Mouse (Mus musculus) cortical plate, adult 2 months (tissue): ENCODE results near the gene Begain. TPM values are rescaled to one million over a fixed set of nuclear protein-coding genes. Genes with fewer than 3 reads are reported as not detected.

ENCODE experiments used
- H3K27ac ChIP-seq: fragments of 200-500 bp; 2 replicates; pipeline ENCODE4 v1.5.1; 2012; ENCODE audit warnings: low read length, control low read depth, inconsistent platforms; ENCODE audit not compliant: insufficient read depth
- H3K4me1 ChIP-seq: fragments of 200-500 bp; 2 replicates; pipeline ENCODE4 v1.6.1; 2011; ENCODE audit warnings: low read length; ENCODE audit not compliant: control insufficient read depth, insufficient read depth
- H3K4me3 ChIP-seq: fragments of 200-500 bp; 2 replicates; pipeline ENCODE4 v1.5.1; 2011; ENCODE audit warnings: mild to moderate bottlenecking, low read length, control low read depth; ENCODE audit not compliant: insufficient read depth
- CTCF ChIP-seq: fragments of 200-500 bp; IDR thresholded peaks from 2 replicates; pipeline ENCODE4 v1.5.1; 2011; ENCODE audit warnings: mild to moderate bottlenecking, control low read depth, low read length; ENCODE audit not compliant: insufficient read depth; ENCODE audit errors: extremely low read depth
- POLR2A ChIP-seq: fragments of 200-500 bp; IDR thresholded peaks from 2 replicates; pipeline ENCODE4 v1.6.1; 2011; ENCODE audit warnings: mild to moderate bottlenecking, low read length, control low read depth; ENCODE audit not compliant: insufficient read depth; ENCODE audit errors: extremely low read depth
- polyA plus RNA-seq: library from polyadenylated mRNA; depleted of rRNA; stranded (reverse); fragments of >200 nt; gene quantifications from 2 replicates; pipeline ENCODE4 v1.2.3, GENCODE M21; 2012

The Begain gene
- polyA plus RNA-seq, 1 experiment: 158 TPM

GRCm38 (mm10) chr12:109037026-109037425 is 31.0 kb downstream of the Begain start:
- Histone ChIP-seq H3K4me3 (no peak overlapping the region), H3K27ac (no peak overlapping the region), H3K4me1 (no peaks in the 10 kb centered on the region)
- TF ChIP-seq POLR2A: no peak
- TF ChIP-seq CTCF: no peak

DNA sequence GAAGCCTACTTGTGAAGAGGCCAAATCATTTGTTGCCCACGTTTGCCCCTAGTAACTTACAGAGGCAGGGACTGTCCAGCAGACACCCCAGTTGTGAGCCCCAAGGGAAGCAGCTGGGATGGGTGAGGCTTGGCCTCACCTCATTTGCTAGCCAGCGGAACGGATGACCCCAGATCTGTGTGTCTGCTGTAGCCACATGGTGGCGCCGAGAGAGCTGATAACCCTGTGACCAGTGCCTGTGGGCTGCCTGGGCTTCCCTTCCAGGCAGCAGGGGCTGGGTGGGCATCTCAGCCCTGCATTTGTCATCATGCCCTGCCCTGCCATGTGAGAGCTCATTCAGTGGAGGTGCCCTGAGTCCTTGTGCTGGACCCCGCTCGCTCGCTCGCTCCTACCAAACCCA is 44.2 kb downstream of the Begain start:
- H3K4me3 ChIP-seq: no peak overlapping the region

DNA sequence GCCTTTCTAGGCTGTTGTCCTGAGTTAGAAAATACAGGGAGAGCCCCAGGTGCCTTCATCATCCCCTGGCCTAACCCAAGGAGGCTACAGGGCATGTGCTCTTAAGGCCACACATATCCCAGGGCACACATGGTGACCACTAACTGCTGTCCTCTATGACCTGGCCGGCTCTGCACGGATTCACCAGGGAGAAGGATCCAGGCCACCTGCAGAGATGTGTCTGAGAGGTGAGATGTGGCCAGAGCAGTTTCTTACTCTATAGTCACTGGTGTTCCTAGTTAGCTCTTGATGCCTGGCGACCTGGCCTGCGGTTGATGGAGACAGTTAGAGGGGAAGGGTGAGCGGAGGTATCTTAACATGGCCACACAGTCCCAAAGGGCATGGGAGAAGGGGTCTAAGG is 45.1 kb downstream of the Begain start:
- Histone ChIP-seq H3K4me1 (no peaks in the 10 kb centered on the region), H3K4me3 (no peak overlapping the region), H3K27ac (no peak overlapping the region)
- no peak for TF ChIP-seq POLR2A
- TF ChIP-seq CTCF: no peak

More for the DNA sequence above, 44.2 kb downstream of the Begain start:
- Histone ChIP-seq H3K4me1 (no peaks in the 10 kb centered on the region), H3K27ac (no peak overlapping the region)
- no peak for TF ChIP-seq CTCF
- no peak for TF ChIP-seq POLR2A

DNA sequence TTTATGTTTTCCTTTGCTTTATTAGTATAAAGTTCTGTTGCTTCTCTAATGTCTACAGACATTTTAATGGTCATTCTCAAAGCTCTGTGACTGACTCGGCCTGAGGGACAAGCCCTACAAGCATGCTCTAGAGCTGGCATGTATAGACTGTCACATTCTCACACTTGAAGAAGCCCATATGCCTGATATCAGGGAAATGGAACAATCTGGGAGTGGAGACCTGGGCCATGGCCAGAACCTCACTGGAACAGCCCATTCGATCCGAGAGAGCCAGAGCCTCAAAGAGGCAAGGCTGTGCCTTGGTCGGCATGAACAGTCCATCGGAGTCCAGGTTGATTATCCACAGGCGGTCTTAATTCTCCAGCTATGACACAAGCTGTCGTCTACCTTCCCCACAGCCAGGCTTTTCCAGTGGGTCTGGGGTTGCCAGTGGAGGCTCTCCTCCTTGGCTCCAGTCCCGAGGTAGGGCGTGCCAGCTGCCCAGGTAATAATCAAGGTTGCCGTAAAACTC is 45.8 kb downstream of the Begain start:
- H3K4me1 ChIP-seq: no peaks in the 10 kb centered on the region
- no peak overlapping the region for H3K27ac ChIP-seq
- no peak for TF ChIP-seq CTCF

GRCm38 (mm10) chr12:109010070-109010649 is 57.9 kb downstream of the Begain start:
- TF ChIP-seq POLR2A (no peak), CTCF (no peak)
- no peak overlapping the region for H3K4me3 ChIP-seq
- no peaks in the 10 kb centered on the region for H3K4me1 ChIP-seq
- H3K27ac ChIP-seq: no peak overlapping the region

More for the DNA sequence above, 45.8 kb downstream of the Begain start:
- H3K4me3 ChIP-seq: no peak overlapping the region

- Histone ChIP-seq H3K27ac (no peak overlapping the region), H3K4me3 (no peak overlapping the region), H3K4me1 (no peaks in the 10 kb centered on the region)
- TF ChIP-seq CTCF: no peak
- TF ChIP-seq POLR2A: no peak
These were observed 65.0 kb downstream of the Begain start for GRCm38 (mm10) chr12:109002978-109003377.

DNA sequence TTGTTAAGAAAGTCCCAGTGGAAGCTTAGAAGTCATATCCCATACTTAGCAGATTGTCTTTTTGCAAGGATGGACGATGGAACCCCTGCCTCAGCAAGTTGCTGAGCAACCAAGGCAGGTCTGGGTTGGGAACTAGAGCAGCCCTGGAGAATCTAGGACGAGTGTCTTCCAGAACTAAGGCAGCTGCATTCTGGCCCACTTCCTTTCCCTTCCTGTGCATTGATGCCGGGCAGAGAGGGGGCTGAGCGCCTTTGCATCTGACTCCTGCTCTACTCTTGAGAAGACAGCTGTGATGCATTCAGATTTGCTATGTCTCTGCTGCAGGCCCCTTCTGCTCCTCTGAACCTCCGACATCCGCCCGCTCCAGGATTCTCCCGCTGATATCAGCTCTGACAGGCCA is 70.8 kb downstream of the Begain start:
- Histone ChIP-seq H3K4me1 (no peaks in the 10 kb centered on the region), H3K27ac (no peak overlapping the region), H3K4me3 (no peak overlapping the region)
- no peak for TF ChIP-seq POLR2A
- TF ChIP-seq CTCF: no peak

GRCm38 (mm10) chr12:108995976-108996636 is 71.9 kb downstream of the Begain start:
- Histone ChIP-seq H3K4me1 (no peaks in the 10 kb centered on the region), H3K4me3 (no peak overlapping the region), H3K27ac (no peak overlapping the region)
- TF ChIP-seq CTCF (peak; percentile 27; the same call in 1 of the 2 replicates), POLR2A (no peak)

GRCm38 (mm10) chr12:108994436-108995031 is 73.5 kb downstream of the Begain start:
- Histone ChIP-seq H3K4me1 (no peaks in the 10 kb centered on the region), H3K27ac (no peak overlapping the region), H3K4me3 (no peak overlapping the region)
- TF ChIP-seq POLR2A (no peak), CTCF (no peak)

DNA sequence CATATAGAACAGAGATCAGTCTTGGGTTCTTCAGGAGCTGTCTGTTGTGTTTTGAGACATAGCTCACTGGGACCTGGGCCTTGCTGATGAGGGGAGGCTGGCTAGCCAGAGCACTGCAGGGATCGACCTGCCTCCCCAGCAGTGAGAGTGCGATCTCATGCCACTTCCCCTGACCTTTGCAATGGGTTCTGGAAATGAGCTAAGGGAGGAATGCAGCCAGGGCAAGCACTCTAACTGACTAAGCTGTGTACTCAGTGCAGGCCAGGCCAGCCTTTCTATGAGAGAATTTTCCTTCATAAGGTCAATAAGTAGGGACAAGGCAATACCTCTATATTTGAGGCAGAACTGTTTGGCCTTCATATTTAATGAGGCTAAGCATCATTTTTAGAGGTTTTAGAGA is 75.0 kb downstream of the Begain start:
- Histone ChIP-seq H3K4me1 (no peaks in the 10 kb centered on the region), H3K27ac (no peak overlapping the region), H3K4me3 (no peak overlapping the region)
- TF ChIP-seq POLR2A (no peak), CTCF (no peak)
